Mouse (Mus musculus) ES-Bruce4 (cell line): ENCODE results near the gene Irf2.

ENCODE experiments used
- CTCF ChIP-seq: IDR thresholded peaks from one replicate; pipeline ENCODE4 v1.8.1; 2011; ENCODE audit warnings: low read depth, low read length
- EP300 ChIP-seq: IDR thresholded peaks from 2 replicates; pipeline ENCODE4 v1.6.1; 2011; ENCODE audit warnings: low read depth, low read length; ENCODE audit not compliant: insufficient read depth
- POLR2A ChIP-seq: IDR thresholded peaks from one replicate; pipeline ENCODE4 v1.8.1; 2011; ENCODE audit warnings: low read length; ENCODE audit not compliant: insufficient read depth

- TF ChIP-seq CTCF (no peak), POLR2A (no peak), EP300 (no peak)
These were observed 2.6 kb downstream of the Irf2 start for GRCm38 (mm10) chr8:46741991-46742690.
